Mouse (Mus musculus) right cerebral cortex, postnatal 4 days (tissue): ENCODE measurements around the gene Btnl4.

Experiments used
- DNase-seq: peaks from one replicate; pipeline ENCODE4 v3.0.0-alpha.2; 2022

Btnl4 gene

GRCm38 (mm10) chr17:34437120-34437519, 40.0 kb downstream of the Btnl4 start:
- DNase-seq = no peak

GRCm38 (mm10) chr17:34427597-34427996, 49.5 kb downstream of the Btnl4 start:
- no peak for DNase-seq

GRCm38 (mm10) chr17:34420014-34420413, 57.1 kb downstream of the Btnl4 start:
- no peak for DNase-seq
